Mouse (Mus musculus) limb, embryonic 15.5 days (tissue): Measurements from ENCODE around the gene Rasa3. TPM values are rescaled to one million over a fixed set of nuclear protein-coding genes. Genes with fewer than 3 reads are reported as not detected.

ENCODE experiments used
- ATAC-seq: fragments of 200-750 bp; cut with Nextera tagmentation; 2 replicates; pipeline ENCODE4 v1.8.0; 2017; ENCODE audit warnings: low read depth, moderate TSS enrichment; ENCODE audit not compliant: insufficient number of reproducible peaks, low FRiP score, low TSS enrichment
- H3K27ac ChIP-seq: fragments of 300-500 bp; sonication (generic); 2 replicates; pipeline ENCODE4 v1.5.1; 2015; ENCODE audit warnings: moderate library complexity, mild to moderate bottlenecking, inconsistent platforms
- H3K27me3 ChIP-seq: fragments of 300-500 bp; sonication (generic); 2 replicates; pipeline ENCODE4 v1.6.1; 2015; ENCODE audit warnings: inconsistent platforms
- H3K36me3 ChIP-seq: fragments of 300-500 bp; sonication (generic); 2 replicates; pipeline ENCODE4 v1.6.1; 2015; ENCODE audit warnings: inconsistent platforms
- H3K4me1 ChIP-seq: fragments of 300-500 bp; sonication (generic); 2 replicates; pipeline ENCODE4 v1.6.1; 2015; ENCODE audit warnings: inconsistent platforms
- H3K4me2 ChIP-seq: fragments of 300-500 bp; sonication (generic); 2 replicates; pipeline ENCODE4 v1.6.1; 2015; ENCODE audit warnings: mild to moderate bottlenecking, inconsistent platforms
- H3K4me3 ChIP-seq: fragments of 300-500 bp; sonication (generic); 2 replicates; pipeline ENCODE4 v1.5.1; 2015; ENCODE audit warnings: mild to moderate bottlenecking, inconsistent platforms
- H3K9ac ChIP-seq: fragments of 300-500 bp; sonication (generic); 2 replicates; pipeline ENCODE4 v1.6.1; 2015; ENCODE audit warnings: inconsistent platforms
- H3K9me3 ChIP-seq: fragments of 300-500 bp; sonication (generic); 2 replicates; pipeline ENCODE4 v1.6.1; 2016; ENCODE audit warnings: inconsistent platforms
- WGBS: fragments of 180-500 bp; shearing (Covaris S2); methylation state at CpG from one replicate; pipeline ENCODE4 v1.1.7; 2015; 5-methylcytosine and 5-hydroxymethylcytosine counted together
- polyA plus RNA-seq: library from polyadenylated mRNA; unstranded; fragments of >200 nt; fragmentation: Nextera tagmentation; extraction: Ambion mirVana; gene quantifications from 2 replicates; pipeline ENCODE4 v1.2.1, GENCODE M21; 2015

The Rasa3 gene
- polyA plus RNA-seq, 1 experiment from 2014 or later: 32.3 TPM

DNA sequence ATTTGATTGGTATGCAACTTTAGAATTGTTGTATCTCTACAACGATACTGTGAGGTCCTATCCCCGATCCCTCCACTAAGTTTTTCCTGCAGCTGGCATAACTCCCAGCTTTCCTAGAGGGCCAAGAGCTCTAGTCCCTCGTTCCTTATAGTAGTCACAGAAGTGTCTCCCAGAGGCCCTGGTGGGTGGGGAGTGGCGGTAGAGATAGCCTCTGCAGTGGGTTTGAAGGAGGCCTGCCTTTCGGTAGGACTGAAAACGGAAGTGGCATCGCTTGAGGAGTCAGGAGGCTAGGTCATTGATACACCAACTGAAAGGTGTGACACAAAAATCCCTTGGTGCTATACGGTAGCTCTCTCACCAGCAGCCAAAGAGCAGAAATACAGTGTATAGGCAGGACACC, 779 bp upstream of the Rasa3 start:
- peaks cover 18% of the 10 kb centered on the region for H3K4me1 ChIP-seq
- ATAC-seq: no peak
- H3K9me3 ChIP-seq: no peaks in the 10 kb centered on the region
- 46% methylated on average over 8 of the region's 8 CpGs for WGBS
- H3K27ac ChIP-seq: no peak overlapping the region
- H3K27me3 ChIP-seq: peaks cover 13% of the 10 kb centered on the region
- no peaks in the 10 kb centered on the region for H3K36me3 ChIP-seq
- peak overlapping the region; percentile 88 for H3K4me2 ChIP-seq
- peak overlapping the region; percentile 83 for H3K4me3 ChIP-seq
- no peak overlapping the region for H3K9ac ChIP-seq

GRCm38 (mm10) chr8:13676701-13677412, 546 bp downstream of the Rasa3 start:
- ATAC-seq: peak; percentile 41
- Histone ChIP-seq H3K4me3 (peak overlapping the region; percentile 83), H3K9me3 (no peaks in the 10 kb centered on the region), H3K9ac (peak overlapping the region; percentile 67), H3K4me2 (peak overlapping the region; percentile 88), H3K36me3 (no peaks in the 10 kb centered on the region), H3K27me3 (peaks cover 13% of the 10 kb centered on the region), H3K4me1 (peaks cover 22% of the 10 kb centered on the region), H3K27ac (peak overlapping the region; percentile 89)
- WGBS: under 1% methylated on average over 47 of the region's 47 CpGs

- WGBS: under 1% methylated on average over 12 of the region's 12 CpGs
- H3K9ac ChIP-seq: peak overlapping the region; percentile 67; the same call in 1 of the 2 replicates
Observed at GRCm38 (mm10) chr8:13676302-13676700, 1.1 kb downstream of the Rasa3 start.

DNA sequence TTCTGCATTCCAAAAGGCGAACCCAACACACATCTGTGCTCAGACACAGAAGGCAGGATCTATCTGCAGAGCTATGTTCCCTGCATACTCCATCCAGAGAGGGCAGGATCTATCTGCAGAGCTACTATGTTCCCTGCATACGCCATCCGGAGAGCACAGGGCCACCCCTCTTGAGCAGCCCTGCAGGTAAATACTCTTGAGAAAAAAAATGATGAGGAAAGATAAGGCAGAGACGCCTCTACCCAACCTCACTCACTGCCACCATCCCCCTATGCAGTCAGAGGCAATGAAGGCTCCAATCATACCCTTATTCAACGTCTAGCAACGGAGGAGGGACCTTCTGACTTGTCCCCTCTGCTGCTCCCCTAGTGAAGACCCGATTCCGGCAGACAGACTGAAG, 1.9 kb downstream of the Rasa3 start:
- Histone ChIP-seq H3K27ac (peak overlapping the region; percentile 89), H3K9ac (no peak overlapping the region), H3K4me3 (peak overlapping the region; percentile 83), H3K36me3 (no peaks in the 10 kb centered on the region), H3K4me2 (peak overlapping the region; percentile 88), H3K4me1 (peaks cover 26% of the 10 kb centered on the region), H3K9me3 (no peaks in the 10 kb centered on the region), H3K27me3 (peaks cover 13% of the 10 kb centered on the region)
- ATAC-seq: no peak
- 46% methylated on average over 8 of the region's 8 CpGs for WGBS

More at GRCm38 (mm10) chr8:13676302-13676700, 1.1 kb downstream of the Rasa3 start:
- peak overlapping the region; percentile 88 for H3K4me2 ChIP-seq
- peaks cover 13% of the 10 kb centered on the region for H3K27me3 ChIP-seq
- no peak for ATAC-seq
- H3K9me3 ChIP-seq: no peaks in the 10 kb centered on the region
- H3K27ac ChIP-seq: peak overlapping the region; percentile 89
- H3K4me3 ChIP-seq: peak overlapping the region; percentile 83
- H3K36me3 ChIP-seq: no peaks in the 10 kb centered on the region
- peaks cover 22% of the 10 kb centered on the region for H3K4me1 ChIP-seq

DNA sequence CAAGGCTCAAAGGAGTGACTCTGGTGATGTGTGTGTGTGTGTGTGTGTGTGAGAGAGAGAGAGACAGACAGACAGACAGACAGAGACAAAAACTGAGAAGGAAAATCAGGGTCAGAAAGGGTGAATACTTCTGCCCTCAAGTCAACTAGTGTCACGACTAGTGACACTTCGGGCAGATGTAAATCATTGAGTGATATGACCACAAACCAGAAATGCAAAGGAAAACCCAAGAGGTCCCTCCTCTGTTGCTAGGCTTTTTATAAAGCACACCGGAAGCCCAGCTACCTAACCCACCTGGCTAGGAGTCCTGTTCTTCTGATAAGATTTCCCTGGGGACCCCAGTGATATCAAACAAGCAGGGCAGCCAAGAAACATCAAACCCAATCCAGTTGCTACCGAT, 2.3 kb downstream of the Rasa3 start:
- no peak overlapping the region; the same call in 1 of the 2 replicates for H3K27ac ChIP-seq
- WGBS: 66% methylated on average over 4 of the region's 4 CpGs
- no peak for ATAC-seq
- H3K9ac ChIP-seq: no peak overlapping the region
- peak overlapping the region; percentile 88 for H3K4me2 ChIP-seq
- no peaks in the 10 kb centered on the region for H3K36me3 ChIP-seq
- peaks cover 30% of the 10 kb centered on the region for H3K4me1 ChIP-seq
- peak overlapping the region; percentile 83 for H3K4me3 ChIP-seq
- peaks cover 13% of the 10 kb centered on the region for H3K27me3 ChIP-seq
- no peaks in the 10 kb centered on the region for H3K9me3 ChIP-seq

DNA sequence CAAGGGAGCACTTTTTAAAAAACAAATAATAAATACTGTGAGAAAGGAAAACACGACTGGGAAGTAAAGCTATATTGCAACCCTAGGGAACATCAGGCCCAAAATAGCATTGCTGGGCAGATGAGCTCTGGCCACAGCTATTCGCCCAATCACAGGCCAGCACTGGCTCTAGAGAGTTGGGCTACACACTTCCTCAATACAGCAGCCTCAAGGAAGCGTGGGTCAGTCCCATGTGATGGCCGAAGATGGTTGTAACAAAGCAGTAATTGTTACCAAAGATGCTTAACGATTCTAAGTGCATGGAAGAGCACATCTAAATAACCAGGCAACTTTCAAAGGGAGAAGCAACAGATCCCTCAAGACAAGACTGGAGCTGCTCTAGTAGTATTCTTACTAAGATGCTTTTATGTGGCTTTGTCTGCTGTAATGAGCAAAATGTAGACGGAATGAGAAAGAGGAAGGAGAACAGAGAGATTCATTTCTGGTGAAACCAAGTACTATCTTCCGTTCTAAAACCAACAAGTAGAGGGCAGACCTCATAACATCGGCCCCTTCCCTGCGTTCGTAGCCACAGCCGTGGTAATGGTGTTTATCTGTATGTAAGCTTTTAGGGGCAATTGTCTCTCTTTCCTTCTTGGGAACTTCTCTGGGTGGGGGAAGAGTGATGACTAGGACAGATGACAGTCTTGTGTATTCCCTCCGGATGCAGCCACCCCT, 3.0 kb downstream of the Rasa3 start:
- no peak for ATAC-seq
- no peak overlapping the region; the same call in 1 of the 2 replicates for H3K27ac ChIP-seq

GRCm38 (mm10) chr8:13673215-13673614, 4.2 kb downstream of the Rasa3 start:
- Histone ChIP-seq H3K36me3 (no peaks in the 10 kb centered on the region), H3K4me3 (no peak overlapping the region), H3K4me2 (no peak overlapping the region), H3K27ac (no peak overlapping the region), H3K9me3 (no peaks in the 10 kb centered on the region), H3K4me1 (peaks cover 48% of the 10 kb centered on the region), H3K27me3 (no peaks in the 10 kb centered on the region), H3K9ac (no peak overlapping the region)
- 79% methylated on average over 4 of the region's 4 CpGs for WGBS
- ATAC-seq: no peak

More for the DNA sequence above, 3.0 kb downstream of the Rasa3 start:
- Histone ChIP-seq H3K9me3 (no peaks in the 10 kb centered on the region), H3K36me3 (no peaks in the 10 kb centered on the region), H3K4me2 (no peak overlapping the region; the same call in 1 of the 2 replicates), H3K27me3 (peaks cover 7% of the 10 kb centered on the region; the same call in 1 of the 2 replicates), H3K4me1 (peaks cover 37% of the 10 kb centered on the region), H3K4me3 (no peak overlapping the region), H3K9ac (no peak overlapping the region)
- 61% methylated on average over 12 of the region's 12 CpGs for WGBS

GRCm38 (mm10) chr8:13671246-13672003, 6.0 kb downstream of the Rasa3 start:
- H3K27ac ChIP-seq: no peak overlapping the region
- ATAC-seq: no peak
- 81% methylated on average over 10 of the region's 10 CpGs for WGBS
- no peak overlapping the region for H3K4me2 ChIP-seq
- H3K4me3 ChIP-seq: no peak overlapping the region
- no peaks in the 10 kb centered on the region for H3K36me3 ChIP-seq
- H3K27me3 ChIP-seq: no peaks in the 10 kb centered on the region
- H3K9ac ChIP-seq: no peak overlapping the region
- H3K9me3 ChIP-seq: no peaks in the 10 kb centered on the region
- H3K4me1 ChIP-seq: peaks cover 58% of the 10 kb centered on the region

DNA sequence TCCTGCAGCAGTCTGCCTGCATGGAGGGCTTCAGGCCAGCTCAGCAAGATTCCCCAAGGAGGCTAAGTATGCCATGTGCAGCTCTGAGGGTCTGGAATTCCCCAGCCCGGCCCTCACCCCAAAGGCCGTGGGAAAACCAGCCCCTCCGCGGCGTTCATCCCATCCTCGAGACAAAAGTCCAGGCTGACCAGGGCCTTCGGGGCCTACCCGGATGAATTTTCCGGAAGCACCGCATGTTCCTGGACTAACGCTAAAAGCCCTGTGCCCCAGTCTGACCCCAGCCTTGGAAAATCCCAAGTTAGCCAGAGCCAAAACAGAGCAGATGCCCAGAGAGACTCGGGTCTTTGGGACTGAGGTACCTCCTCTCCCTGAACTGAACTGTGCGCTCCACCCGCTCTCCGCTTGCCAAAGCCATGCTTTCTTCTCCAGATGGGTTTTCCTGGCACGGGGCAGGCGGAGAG, 7.4 kb downstream of the Rasa3 start:
- 78% methylated on average over 17 of the region's 17 CpGs for WGBS
- H3K27ac ChIP-seq: peak overlapping the region; percentile 57; the same call in 1 of the 2 replicates
- no peaks in the 10 kb centered on the region for H3K9me3 ChIP-seq
- H3K4me1 ChIP-seq: peaks cover 58% of the 10 kb centered on the region
- no peaks in the 10 kb centered on the region for H3K36me3 ChIP-seq
- H3K27me3 ChIP-seq: no peaks in the 10 kb centered on the region
- H3K4me2 ChIP-seq: no peak overlapping the region
- ATAC-seq: no peak
- H3K4me3 ChIP-seq: no peak overlapping the region
- H3K9ac ChIP-seq: no peak overlapping the region

GRCm38 (mm10) chr8:13668367-13668766, 9.0 kb downstream of the Rasa3 start:
- ATAC-seq: peak; percentile 64
- no peak overlapping the region for H3K4me3 ChIP-seq
- H3K27me3 ChIP-seq: no peaks in the 10 kb centered on the region
- WGBS: 26% methylated on average over 10 of the region's 10 CpGs
- H3K9ac ChIP-seq: no peak overlapping the region
- no peak overlapping the region for H3K4me2 ChIP-seq
- H3K4me1 ChIP-seq: peaks cover 70% of the 10 kb centered on the region
- H3K36me3 ChIP-seq: no peaks in the 10 kb centered on the region
- H3K9me3 ChIP-seq: no peaks in the 10 kb centered on the region
- H3K27ac ChIP-seq: peak overlapping the region; percentile 85

DNA sequence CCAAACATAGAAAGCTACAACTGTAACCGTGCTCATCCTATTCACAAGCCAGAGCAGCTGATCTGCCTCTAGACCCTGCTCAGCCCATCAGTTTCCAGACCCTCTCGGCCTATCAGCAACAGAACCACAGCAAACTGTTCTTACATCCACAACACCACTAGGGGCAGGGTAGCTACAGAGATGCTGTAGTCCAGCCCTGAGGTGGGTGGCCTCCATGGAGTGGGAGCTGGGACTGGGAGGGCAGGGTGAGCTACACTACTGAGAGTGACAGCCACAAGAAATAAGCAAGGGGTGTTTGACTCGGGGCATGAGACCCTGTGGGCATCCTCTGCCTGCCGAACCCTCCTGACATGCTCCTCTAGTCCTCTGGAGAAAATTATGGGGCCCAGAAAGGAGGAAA, 9.5 kb downstream of the Rasa3 start:
- 49% methylated on average over 4 of the region's 4 CpGs for WGBS
- Histone ChIP-seq H3K27ac (peak overlapping the region; percentile 85), H3K4me1 (peaks cover 66% of the 10 kb centered on the region), H3K4me3 (no peak overlapping the region), H3K9me3 (no peaks in the 10 kb centered on the region), H3K36me3 (no peaks in the 10 kb centered on the region), H3K27me3 (no peaks in the 10 kb centered on the region), H3K4me2 (no peak overlapping the region), H3K9ac (no peak overlapping the region)
- no peak for ATAC-seq
